Mouse (Mus musculus) 3T3-L1 (cell line): ENCODE data around the gene Itgb4.

Experiments used
- DNase-seq: peaks from one replicate; pipeline ENCODE4 v3.0.0-alpha.2; 2015; ENCODE audit warnings: low read depth, low spot score

Gene Itgb4

DNA sequence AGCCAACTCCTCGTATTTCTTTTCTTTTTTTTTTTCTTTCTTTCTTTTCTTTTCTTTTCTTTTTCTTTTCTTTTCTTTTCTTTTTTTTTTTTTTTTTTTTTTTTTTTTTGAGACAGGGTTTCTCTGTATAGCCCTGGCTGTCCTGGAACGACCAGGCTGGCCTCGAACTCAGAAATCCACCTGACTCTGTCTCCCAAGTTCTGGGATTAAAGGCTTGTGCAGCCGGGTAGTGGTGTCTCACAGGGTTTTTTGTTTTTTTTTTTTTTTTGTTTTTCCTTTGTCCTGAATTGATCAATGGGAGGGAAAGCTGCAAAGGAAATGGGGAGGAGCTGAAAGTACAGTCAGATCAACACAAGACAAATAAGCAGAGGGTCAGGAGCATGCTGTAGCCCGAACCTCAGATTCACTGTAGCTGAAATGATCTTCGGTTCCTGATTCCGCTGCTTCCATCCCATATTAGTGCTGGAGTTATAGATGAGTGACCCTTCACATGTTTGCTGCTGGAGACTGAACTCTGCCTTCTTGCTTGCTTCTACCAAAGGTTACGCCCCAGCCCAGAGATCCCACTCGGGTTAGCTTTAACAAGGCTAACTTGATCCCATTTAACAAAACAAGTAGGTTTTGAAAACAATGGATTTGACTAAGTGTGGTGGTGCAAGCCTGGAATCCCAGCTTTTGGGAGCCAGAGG lies 53.8 kb downstream of the Itgb4 start:
- DNase-seq: no peak

- DNase-seq: no peak
These were observed 54.8 kb downstream of the Itgb4 start for GRCm38 (mm10) chr11:116029086-116029865.

GRCm38 (mm10) chr11:116030088-116030897 lies 55.8 kb downstream of the Itgb4 start, which contains the start of gene Unk:
TSS of gene Unk (plus strand) at chr11:116030322.
- DNase-seq: peak; percentile 99

- DNase-seq: peak; percentile 56
These were observed 56.7 kb downstream of the Itgb4 start for GRCm38 (mm10) chr11:116030898-116031845.

DNA sequence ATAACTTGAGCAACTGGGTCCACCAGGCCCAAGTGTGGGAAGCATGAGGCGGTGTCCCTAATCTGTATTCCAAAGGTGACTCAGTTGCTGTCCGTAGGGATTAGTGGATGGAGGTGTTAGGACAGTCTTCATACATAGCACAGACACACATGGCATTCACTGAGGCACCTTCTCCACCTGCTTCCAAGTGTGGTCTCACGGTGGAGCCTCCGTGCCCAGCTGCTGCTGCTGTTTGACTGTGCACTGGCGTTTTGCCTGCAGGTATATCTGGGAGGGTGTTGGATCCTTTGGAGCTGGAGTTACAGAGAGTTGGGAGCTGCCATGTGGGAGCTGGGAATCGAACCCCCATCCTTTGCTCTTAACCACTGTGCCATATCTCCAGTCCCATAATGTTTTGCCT lies 60.1 kb downstream of the Itgb4 start:
- DNase-seq: no peak

GRCm38 (mm10) chr11:116036671-116037070 lies 62.2 kb downstream of the Itgb4 start:
- DNase-seq: no peak

GRCm38 (mm10) chr11:116037826-116038225 lies 63.3 kb downstream of the Itgb4 start:
- no peak for DNase-seq

- no peak for DNase-seq
These were observed 66.1 kb downstream of the Itgb4 start for GRCm38 (mm10) chr11:116040593-116040992.

DNA sequence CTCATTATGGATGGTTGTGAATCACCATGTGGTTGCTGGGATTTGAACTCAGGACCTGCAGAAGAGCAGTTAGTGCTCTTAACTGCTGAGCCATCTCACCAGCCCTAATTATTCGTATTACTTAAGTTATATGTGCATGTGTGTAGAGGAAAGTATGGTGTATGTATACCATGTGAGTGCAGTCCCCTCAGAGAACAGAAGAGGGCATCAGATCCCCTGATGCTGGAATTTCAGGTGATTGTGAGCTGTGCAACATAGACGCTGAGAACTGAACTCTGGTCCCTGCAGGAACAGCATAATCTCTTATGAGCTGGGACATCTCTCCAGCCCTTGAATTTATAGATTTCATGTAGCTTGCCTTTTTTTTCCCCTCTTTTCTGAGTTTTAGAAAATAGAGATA lies 67.3 kb downstream of the Itgb4 start:
- no peak for DNase-seq

- DNase-seq: peak; percentile 36
These were observed 68.0 kb downstream of the Itgb4 start for GRCm38 (mm10) chr11:116042372-116043138.

- DNase-seq: peak; percentile 70
These were observed 68.8 kb downstream of the Itgb4 start for GRCm38 (mm10) chr11:116043286-116043685.

- no peak for DNase-seq
These were observed 70.7 kb downstream of the Itgb4 start for GRCm38 (mm10) chr11:116045173-116045572.

GRCm38 (mm10) chr11:116049610-116050009 lies 75.1 kb downstream of the Itgb4 start:
- DNase-seq: no peak

DNA sequence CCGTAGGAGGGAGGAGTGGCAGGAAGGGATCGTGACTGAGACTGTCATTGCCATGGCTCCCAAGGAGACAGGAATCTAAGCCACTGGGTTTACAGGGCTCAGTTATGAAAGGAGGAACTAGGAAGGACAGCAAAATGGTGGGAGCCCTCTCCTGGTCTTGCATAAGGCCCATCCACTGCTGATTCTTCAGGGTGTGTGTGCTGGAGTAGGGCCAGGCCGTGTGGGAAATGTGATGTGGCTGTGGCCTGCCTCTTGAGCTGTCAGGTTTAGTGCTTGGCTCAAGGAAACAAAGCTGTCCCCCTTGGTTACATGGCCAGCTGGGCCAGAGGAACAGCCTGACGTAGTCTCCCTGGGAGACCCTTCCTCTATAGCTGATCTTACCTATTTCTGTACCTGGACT lies 75.7 kb downstream of the Itgb4 start:
- no peak for DNase-seq

DNA sequence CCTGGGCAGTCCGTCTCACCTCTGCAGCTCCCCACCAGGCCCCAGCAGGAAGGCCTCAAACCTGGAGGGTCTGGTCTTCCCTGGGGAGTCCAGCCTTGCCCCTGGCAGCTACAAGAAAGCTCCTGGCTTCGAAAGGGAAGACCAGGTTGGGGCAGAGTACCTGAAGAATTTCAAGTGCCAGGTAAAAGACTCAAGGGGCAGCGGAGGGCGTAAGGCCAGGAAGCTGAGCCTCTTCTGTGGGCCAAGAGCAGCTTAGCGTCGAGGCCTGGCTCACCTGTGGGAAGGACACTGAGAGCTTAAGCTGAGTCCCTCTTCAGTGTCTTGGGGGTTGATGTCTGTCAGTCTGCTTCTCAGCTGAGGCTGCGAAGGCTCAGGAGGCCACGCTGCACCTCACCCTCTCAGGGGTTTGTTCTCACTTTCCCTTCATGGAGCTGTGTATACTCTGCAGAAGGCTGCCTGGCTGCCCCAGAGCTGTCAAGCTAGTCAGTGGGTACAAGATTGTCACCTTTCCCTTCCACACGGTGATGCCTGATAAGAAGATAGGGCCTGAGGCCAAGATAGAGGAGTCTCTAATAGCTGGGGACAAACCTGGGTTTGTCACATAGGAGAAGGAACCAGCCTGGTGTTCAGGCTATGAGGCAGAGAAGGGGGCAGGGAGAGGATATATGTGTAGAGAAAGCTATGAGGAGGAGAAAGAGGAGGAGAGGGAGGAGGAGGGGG lies 79.2 kb downstream of the Itgb4 start:
- DNase-seq: no peak

GRCm38 (mm10) chr11:116055873-116056272 lies 81.4 kb downstream of the Itgb4 start:
- no peak for DNase-seq

DNA sequence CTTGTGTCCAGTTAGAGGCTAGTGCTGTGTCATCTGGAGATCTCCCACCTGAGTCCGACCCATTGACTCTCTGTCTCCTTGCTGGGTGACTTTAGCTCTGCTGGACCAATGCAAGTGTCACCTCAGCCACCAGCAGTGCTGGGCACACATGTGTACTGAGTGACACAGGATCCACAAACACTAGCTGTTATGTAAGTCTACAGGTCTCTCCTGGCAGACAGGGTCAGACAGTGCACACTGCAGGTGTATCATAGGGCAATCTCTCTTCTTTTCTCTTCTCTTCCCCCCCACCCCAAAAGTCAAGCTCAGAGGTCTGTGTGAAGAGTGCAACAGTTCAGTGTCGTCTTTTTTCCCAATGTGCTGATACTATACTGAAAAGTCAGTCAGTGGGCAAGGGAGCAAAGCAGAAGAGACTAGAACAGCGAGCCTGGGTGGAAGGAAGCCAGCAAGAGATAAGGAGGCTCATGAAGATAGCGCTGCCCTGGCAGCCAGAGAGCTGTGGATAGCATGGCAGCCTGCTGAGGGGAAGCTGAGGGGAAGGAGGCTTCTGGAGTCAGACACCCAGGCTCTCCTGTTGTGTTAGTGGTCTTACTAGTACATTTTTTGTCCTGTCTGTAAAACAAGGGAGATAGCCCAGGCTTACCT lies 82.8 kb downstream of the Itgb4 start:
- DNase-seq: no peak
